Mouse (Mus musculus) myocyte (in vitro differentiated cells): ENCODE results near the gene Prkg1.

Experiments used
- CEBPB ChIP-seq: IDR thresholded peaks from 2 replicates; pipeline ENCODE4 v1.6.1; 2011; ENCODE audit warnings: mild to moderate bottlenecking, moderate library complexity; ENCODE audit not compliant: poor library complexity, insufficient read depth, severe bottlenecking
- E2F4 ChIP-seq: IDR thresholded peaks from one replicate; pipeline ENCODE4 v1.6.1; 2011; ENCODE audit warnings: mild to moderate bottlenecking, control low read depth, moderate library complexity; ENCODE audit not compliant: insufficient read depth
- MAX ChIP-seq: IDR thresholded peaks from one replicate; pipeline ENCODE4 v1.6.1; 2011; ENCODE audit warnings: low read depth, mild to moderate bottlenecking, control low read depth
- MYOD1 ChIP-seq, 3 experiments: IDR thresholded peaks; one replicate each; pipeline ENCODE4 v1.6.1; 2011; ENCODE audit warnings: control low read depth in 2 of 3, low read depth in 2 of 3, mild to moderate bottlenecking in 2 of 3, moderate library complexity in 1 of 3; ENCODE audit not compliant: insufficient read length in 2 of 3, control insufficient read depth in 1 of 3
- MYOG ChIP-seq, 3 experiments: IDR thresholded peaks; one replicate each; pipeline ENCODE4 v1.6.1; 2011; ENCODE audit warnings: control low read depth in 2 of 3, low read depth in 2 of 3, mild to moderate bottlenecking in 2 of 3; ENCODE audit not compliant: insufficient read length in 2 of 3, control insufficient read depth in 1 of 3, insufficient read depth in 1 of 3
- POLR2A ChIP-seq: IDR thresholded peaks from one replicate; pipeline ENCODE4 v1.6.1; 2011; ENCODE audit warnings: low read depth, mild to moderate bottlenecking, control low read depth, moderate library complexity; ENCODE audit not compliant: insufficient read length
- POLR2AphosphoS2 ChIP-seq: IDR thresholded peaks from one replicate; pipeline ENCODE4 v1.6.1; 2011; ENCODE audit warnings: low read depth, control low read depth; ENCODE audit not compliant: insufficient read length
- SRF ChIP-seq: IDR thresholded peaks from one replicate; pipeline ENCODE4 v1.6.1; 2011; ENCODE audit warnings: low read depth; ENCODE audit not compliant: control insufficient read depth, insufficient read length
- TCF12 ChIP-seq: IDR thresholded peaks from one replicate; pipeline ENCODE4 v1.6.1; 2011; ENCODE audit warnings: mild to moderate bottlenecking, control low read depth; ENCODE audit not compliant: poor library complexity, insufficient read depth, severe bottlenecking
- TCF3 ChIP-seq: IDR thresholded peaks from one replicate; pipeline ENCODE4 v1.6.1; 2011; ENCODE audit warnings: low read depth, control low read depth; ENCODE audit not compliant: insufficient read length
- USF1 ChIP-seq: IDR thresholded peaks from one replicate; pipeline ENCODE4 v1.6.1; 2011; ENCODE audit warnings: low read depth, mild to moderate bottlenecking, control low read depth, moderate library complexity

DNA sequence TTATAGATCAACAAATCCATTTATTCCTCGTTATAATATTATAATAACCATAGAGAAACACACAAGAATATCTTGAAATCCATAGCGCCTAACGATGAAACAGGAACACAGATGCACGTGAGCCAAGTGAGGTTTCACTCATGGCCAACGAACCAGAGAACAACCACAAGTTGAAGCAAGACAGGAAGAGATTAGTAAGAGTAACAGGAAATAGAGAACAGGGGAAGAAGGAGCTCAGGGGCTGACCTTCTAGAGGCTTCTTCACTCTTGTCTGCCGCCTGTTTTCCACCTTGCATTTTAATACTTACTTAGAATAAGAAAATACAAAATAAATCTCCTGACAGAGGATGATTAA lies 427.0 kb downstream of the Prkg1 start:
- no peak for TF ChIP-seq POLR2A
- no peak for TF ChIP-seq CEBPB
- no peak for TF ChIP-seq MAX
- no peak for TF ChIP-seq TCF12
- no peak for TF ChIP-seq USF1
- no peak for TF ChIP-seq MYOG (IDR thresholded peaks at IDR 0.05; ENCODE audit: control insufficient read depth in 1 of 3, insufficient read depth in 1 of 3, insufficient read length in 2 of 3, low read depth in 2 of 3)
- TF ChIP-seq POLR2AphosphoS2, result no peak
- TF ChIP-seq MYOD1 (IDR thresholded peaks at IDR 0.05; ENCODE audit: control insufficient read depth in 1 of 3, insufficient read length in 2 of 3, low read depth in 2 of 3), result no peak
- no peak for TF ChIP-seq E2F4
- TF ChIP-seq SRF, result no peak
- TF ChIP-seq TCF3, result no peak
